Mouse (Mus musculus): ENCODE results near the gene Egfem1. TPM values are rescaled to one million over a fixed set of nuclear protein-coding genes. Genes with fewer than 3 reads are reported as not detected.

Gene Egfem1
- polyA plus RNA-seq, 1 experiment from 2014 or later = 1.6 TPM

DNA sequence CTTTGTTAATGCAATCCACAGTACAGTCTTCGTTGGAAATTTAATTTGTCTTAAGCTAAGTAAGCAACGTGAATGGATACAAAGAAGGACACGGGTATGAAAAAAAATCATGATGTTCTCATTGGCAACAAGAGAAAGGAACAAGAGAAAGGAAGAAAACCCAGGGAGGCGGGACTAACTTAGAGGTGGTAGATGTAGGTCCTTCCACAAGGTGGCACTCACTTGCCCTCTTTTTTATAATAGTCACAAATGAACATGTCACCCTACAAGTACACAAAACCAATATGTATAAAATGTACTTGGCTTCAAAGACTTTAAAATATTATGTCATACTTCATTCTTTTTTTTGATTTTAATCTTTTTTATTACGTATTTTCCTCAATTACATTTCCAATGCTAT, 288.7 kb downstream of the Egfem1 start:
- ATAC-seq (replicated peaks; ENCODE audit: low FRiP score, low read depth) (no peak), DNase-seq (ENCODE audit: low spot score) (peak; percentile 8)
- Histone ChIP-seq H3K27ac (no peak overlapping the region), H3K4me3 (replicated peaks; ENCODE audit: low read depth, low read length) (no peak overlapping the region), H3K9me3 (replicated peaks; ENCODE audit: low read length) (no peaks in the 10 kb centered on the region), H3K4me2 (ENCODE audit: low read length) (no peak overlapping the region), H3K4me1 (replicated peaks; ENCODE audit: insufficient read depth, low read length) (no peaks in the 10 kb centered on the region), H3K36me3 (ENCODE audit: insufficient read depth, low read length) (no peaks in the 10 kb centered on the region), H3K9ac (ENCODE audit: low read depth, low read length) (no peak overlapping the region), H3K27me3 (ENCODE audit: insufficient read depth, low read length) (no peaks in the 10 kb centered on the region)
- peak; percentile 39; the same call in 1 of the 2 replicates for TF ChIP-seq CTCF (IDR thresholded peaks at IDR 0.05; ENCODE audit: low read depth)
- WGBS = 78% methylated on average over 5 of the region's 5 CpGs

DNA sequence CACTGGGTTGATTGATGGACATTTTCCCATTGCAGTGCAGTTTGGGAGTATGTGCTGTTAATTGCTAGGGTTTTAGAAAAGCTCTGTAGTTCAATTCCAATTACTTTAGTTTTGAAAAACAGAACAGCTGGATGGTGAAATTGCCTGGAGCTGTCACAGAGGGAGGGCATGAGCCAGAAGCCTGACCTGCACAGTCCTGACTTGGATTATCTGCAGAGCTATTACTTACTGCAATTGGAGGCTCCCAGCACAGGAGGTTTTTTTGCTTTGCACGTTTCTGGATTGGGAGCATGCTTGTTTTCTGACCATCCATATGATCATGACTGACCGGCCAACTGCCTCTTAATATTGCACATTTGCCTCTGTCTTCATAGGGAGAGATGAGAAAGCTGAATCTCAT, 299.4 kb downstream of the Egfem1 start:
- Histone ChIP-seq H3K4me3 (replicated peaks; ENCODE audit: low read depth, low read length) (no peak overlapping the region), H3K9me3 (replicated peaks; ENCODE audit: low read length) (no peaks in the 10 kb centered on the region), H3K9ac (ENCODE audit: low read depth, low read length) (no peak overlapping the region), H3K4me2 (ENCODE audit: low read length) (no peak overlapping the region), H3K4me1 (replicated peaks; ENCODE audit: insufficient read depth, low read length) (no peaks in the 10 kb centered on the region), H3K36me3 (ENCODE audit: insufficient read depth, low read length) (no peaks in the 10 kb centered on the region), H3K27me3 (ENCODE audit: insufficient read depth, low read length) (no peaks in the 10 kb centered on the region), H3K27ac (no peak overlapping the region)
- no peak for TF ChIP-seq CTCF (IDR thresholded peaks at IDR 0.05; ENCODE audit: low read depth)
- WGBS = 84% methylated on average over 2 of the region's 2 CpGs
- DNase-seq (ENCODE audit: low spot score) (no peak), ATAC-seq (replicated peaks; ENCODE audit: low FRiP score, low read depth) (no peak)

DNA sequence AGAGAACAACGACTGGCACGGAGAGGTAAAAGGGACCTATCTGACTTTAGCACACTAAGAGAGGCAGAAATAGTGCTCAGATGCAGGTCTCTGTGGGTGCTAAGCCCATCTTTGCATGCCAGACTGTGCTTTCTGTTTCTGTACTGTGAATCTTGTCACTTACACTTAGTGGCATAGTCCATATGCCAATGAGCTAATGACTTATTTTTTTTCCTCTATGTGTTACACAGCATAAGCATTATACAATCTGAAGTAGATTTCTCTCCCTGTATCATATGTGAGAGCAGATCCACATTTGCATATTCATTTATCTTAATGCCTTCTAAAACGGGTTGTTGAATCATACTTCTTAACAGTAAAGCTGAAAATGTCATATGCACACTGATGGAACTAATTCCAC, 317.2 kb downstream of the Egfem1 start:
- ATAC-seq (replicated peaks; ENCODE audit: low FRiP score, low read depth) = no peak
- Histone ChIP-seq H3K9me3 (replicated peaks; ENCODE audit: low read length) (no peaks in the 10 kb centered on the region), H3K4me2 (ENCODE audit: low read length) (no peak overlapping the region), H3K36me3 (ENCODE audit: insufficient read depth, low read length) (no peaks in the 10 kb centered on the region), H3K27me3 (ENCODE audit: insufficient read depth, low read length) (no peaks in the 10 kb centered on the region), H3K4me3 (replicated peaks; ENCODE audit: low read depth, low read length) (no peak overlapping the region), H3K4me1 (replicated peaks; ENCODE audit: insufficient read depth, low read length) (no peaks in the 10 kb centered on the region), H3K27ac (no peak overlapping the region), H3K9ac (ENCODE audit: low read depth, low read length) (no peak overlapping the region)
- no peak for TF ChIP-seq CTCF (IDR thresholded peaks at IDR 0.05; ENCODE audit: low read depth)
- WGBS = 84% methylated on average over 3 of the region's 3 CpGs
- no peak for DNase-seq (ENCODE audit: low spot score)

DNA sequence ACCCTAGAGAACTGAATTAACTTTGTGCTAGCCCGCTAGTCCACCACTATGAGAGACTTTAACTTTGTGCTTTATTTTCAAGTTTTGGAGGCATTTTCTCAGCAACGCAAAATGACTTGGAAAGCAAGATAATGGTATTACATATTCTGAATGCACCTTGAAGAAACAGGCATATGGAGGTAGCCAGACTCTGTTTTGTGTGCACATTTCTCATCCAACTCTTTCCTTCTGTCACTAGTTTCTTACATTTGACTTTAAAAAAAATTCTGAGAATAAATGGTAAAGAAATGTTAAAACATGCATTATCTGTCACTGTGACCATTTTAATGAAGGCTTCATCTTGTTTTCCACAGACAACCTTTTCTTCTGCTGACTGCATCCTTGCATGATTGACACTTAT, 339.8 kb downstream of the Egfem1 start:
- no peak for TF ChIP-seq CTCF (IDR thresholded peaks at IDR 0.05; ENCODE audit: low read depth)
- Histone ChIP-seq H3K9me3 (replicated peaks; ENCODE audit: low read length) (no peaks in the 10 kb centered on the region), H3K4me1 (replicated peaks; ENCODE audit: insufficient read depth, low read length) (no peaks in the 10 kb centered on the region), H3K36me3 (ENCODE audit: insufficient read depth, low read length) (no peaks in the 10 kb centered on the region), H3K4me3 (replicated peaks; ENCODE audit: low read depth, low read length) (no peak overlapping the region), H3K27ac (no peak overlapping the region), H3K9ac (ENCODE audit: low read depth, low read length) (no peak overlapping the region), H3K4me2 (ENCODE audit: low read length) (no peak overlapping the region), H3K27me3 (ENCODE audit: insufficient read depth, low read length) (no peaks in the 10 kb centered on the region)
- WGBS = 95% methylated on average over 2 of the region's 2 CpGs
- no peak for ATAC-seq (replicated peaks; ENCODE audit: low FRiP score, low read depth)
- no peak for DNase-seq (ENCODE audit: low spot score)

DNA sequence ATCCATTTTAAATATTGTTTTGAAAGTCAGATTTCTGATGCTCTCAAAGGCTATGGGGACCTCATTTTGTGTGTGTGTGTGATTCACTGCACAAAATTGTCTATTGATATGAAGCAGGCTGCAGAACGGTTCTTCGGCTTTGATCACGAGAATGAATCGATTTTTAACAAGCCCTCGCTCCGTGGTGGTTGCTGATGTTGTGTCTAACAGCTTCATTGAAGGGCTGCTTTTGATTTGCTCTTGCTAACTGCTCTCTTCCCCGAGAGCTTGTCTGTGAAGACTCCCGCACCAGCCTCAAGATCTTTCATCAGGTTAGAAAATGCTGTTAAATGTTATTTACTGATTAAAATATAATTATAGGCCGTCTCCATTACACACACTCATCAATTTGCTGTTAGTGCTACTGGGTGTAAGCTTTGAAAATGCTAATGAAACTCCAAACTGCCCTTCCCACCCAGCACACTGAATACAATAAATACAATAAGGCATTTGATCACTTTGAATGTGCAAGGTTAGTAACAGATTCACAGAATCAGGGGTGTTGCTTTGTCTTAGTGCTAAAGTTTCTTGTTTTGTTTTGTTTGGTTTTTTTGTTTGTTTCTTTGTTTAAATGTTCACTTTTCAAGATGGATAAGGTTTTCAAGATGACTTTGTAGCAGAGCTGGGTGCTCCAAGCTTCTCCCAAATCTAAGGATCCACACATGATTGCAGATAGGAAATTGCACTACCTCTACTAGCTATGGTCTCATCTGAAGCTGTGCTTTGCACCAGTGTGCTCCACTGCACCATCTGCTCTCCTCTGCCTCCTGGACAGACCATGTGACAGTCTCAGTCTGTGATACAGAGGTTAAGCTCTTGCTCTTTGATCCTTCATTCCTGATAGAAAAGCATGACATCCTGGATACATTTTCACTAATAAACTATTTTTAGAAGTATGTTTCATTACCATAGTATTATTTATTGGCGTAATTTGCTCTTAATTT, 350.6 kb downstream of the Egfem1 start:
- H3K9ac ChIP-seq (ENCODE audit: low read depth, low read length) = no peak overlapping the region
- DNase-seq (ENCODE audit: low spot score) (no peak), ATAC-seq (replicated peaks; ENCODE audit: low FRiP score, low read depth) (no peak)
- H3K9me3 ChIP-seq (replicated peaks; ENCODE audit: low read length) = no peaks in the 10 kb centered on the region
- no peaks in the 10 kb centered on the region for H3K27me3 ChIP-seq (ENCODE audit: insufficient read depth, low read length)
- 79% methylated on average over 10 of the region's 10 CpGs for WGBS
- no peak overlapping the region for H3K27ac ChIP-seq
- H3K4me3 ChIP-seq (replicated peaks; ENCODE audit: low read depth, low read length) = no peak overlapping the region
- no peaks in the 10 kb centered on the region for H3K4me1 ChIP-seq (replicated peaks; ENCODE audit: insufficient read depth, low read length)
- TF ChIP-seq CTCF (IDR thresholded peaks at IDR 0.05; ENCODE audit: low read depth) = no peak
- no peak overlapping the region for H3K4me2 ChIP-seq (ENCODE audit: low read length)
- H3K36me3 ChIP-seq (ENCODE audit: insufficient read depth, low read length) = no peaks in the 10 kb centered on the region

DNA sequence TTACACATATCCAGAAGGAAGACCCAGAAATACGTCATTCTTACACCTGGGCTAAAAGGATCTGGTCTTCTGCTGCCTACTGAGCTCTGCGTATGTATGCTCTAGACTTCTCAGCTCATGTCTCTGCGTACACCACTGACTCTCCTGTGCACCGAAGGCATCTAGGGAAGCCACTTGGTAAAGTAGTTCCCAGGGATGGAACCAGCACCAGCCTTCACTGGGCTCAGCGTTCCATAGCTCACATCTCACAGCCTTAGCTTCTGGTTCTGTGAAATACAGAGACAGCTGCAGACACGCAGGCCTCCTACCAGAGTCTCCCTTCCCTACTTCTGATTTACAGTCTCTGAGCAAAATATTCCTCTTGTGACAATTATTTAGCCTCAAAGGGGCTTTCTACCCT, 361.2 kb downstream of the Egfem1 start:
- WGBS = 89% methylated on average over 6 of the region's 6 CpGs
- DNase-seq (ENCODE audit: low spot score) (no peak), ATAC-seq (replicated peaks; ENCODE audit: low FRiP score, low read depth) (no peak)
- Histone ChIP-seq H3K27me3 (ENCODE audit: insufficient read depth, low read length) (no peaks in the 10 kb centered on the region), H3K4me2 (ENCODE audit: low read length) (no peak overlapping the region), H3K4me3 (replicated peaks; ENCODE audit: low read depth, low read length) (no peak overlapping the region), H3K9ac (ENCODE audit: low read depth, low read length) (no peak overlapping the region), H3K27ac (no peak overlapping the region), H3K36me3 (ENCODE audit: insufficient read depth, low read length) (no peaks in the 10 kb centered on the region), H3K9me3 (replicated peaks; ENCODE audit: low read length) (no peaks in the 10 kb centered on the region), H3K4me1 (replicated peaks; ENCODE audit: insufficient read depth, low read length) (no peaks in the 10 kb centered on the region)
- no peak for TF ChIP-seq CTCF (IDR thresholded peaks at IDR 0.05; ENCODE audit: low read depth)

All from kidney, postnatal 0 days (tissue).